ENCODE assay signal across 1 mouse cellular context in genomic region chr11:97292731-97293130, GRCm38 (mm10).
TF ChIP-seq lines count a peak whose summit lies in the region.

No protein-coding gene starts in this region.

TF ChIP-seq in CH12.LX, 34 proteins besides CTCF, POLR2A, EP300 and RAD21 (continued from another document):
- no peak for TF ChIP-seq USF2 (conservative IDR thresholded peaks at IDR 0.05; ENCODE audit: low read depth, low read length)
- peak; percentile 17; the same call in 1 of the 2 replicates for TF ChIP-seq ZNF384 (IDR thresholded peaks at IDR 0.05; ENCODE audit: low read depth, low read length)
